Mouse (Mus musculus) Muller cell, postnatal 12 days (primary cell): ENCODE results near the gene Smad1.
A peak's percentile ranks its signal among the peaks of the same experiment; 100 is the strongest.

ENCODE experiments used
- DNase-seq: peaks from one replicate; pipeline ENCODE4 v3.0.0-alpha.2; 2015; ENCODE audit errors: inconsistent ontology term

The Smad1 gene

GRCm38 (mm10) chr8:79360774-79361527 lies 38.4 kb downstream of the Smad1 start:
- no peak for DNase-seq

DNA sequence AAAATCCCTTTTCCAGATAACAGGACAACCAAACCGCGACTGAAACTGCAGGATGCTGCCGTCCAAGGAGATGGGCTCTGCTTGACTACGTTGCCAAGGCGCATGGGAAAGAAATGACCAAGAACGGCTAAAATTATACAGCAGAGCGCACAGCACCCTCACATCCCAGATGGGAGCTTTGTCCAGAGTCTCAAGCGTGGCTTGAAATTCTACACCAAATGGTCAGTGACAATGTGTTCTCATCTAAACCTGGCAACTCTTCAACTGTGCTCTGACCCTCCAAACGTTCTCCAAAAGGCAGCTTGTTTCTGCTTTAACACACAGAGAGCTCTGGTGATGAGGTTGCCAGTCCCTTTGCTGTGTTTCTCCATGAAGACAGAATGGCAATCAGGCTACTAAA lies 39.0 kb downstream of the Smad1 start:
- DNase-seq: peak; percentile 61

- peak; percentile 60 for DNase-seq
Observed at GRCm38 (mm10) chr8:79355721-79356434, 43.4 kb downstream of the Smad1 start.

- DNase-seq: no peak
Observed at GRCm38 (mm10) chr8:79354009-79354408, 45.3 kb downstream of the Smad1 start.

DNA sequence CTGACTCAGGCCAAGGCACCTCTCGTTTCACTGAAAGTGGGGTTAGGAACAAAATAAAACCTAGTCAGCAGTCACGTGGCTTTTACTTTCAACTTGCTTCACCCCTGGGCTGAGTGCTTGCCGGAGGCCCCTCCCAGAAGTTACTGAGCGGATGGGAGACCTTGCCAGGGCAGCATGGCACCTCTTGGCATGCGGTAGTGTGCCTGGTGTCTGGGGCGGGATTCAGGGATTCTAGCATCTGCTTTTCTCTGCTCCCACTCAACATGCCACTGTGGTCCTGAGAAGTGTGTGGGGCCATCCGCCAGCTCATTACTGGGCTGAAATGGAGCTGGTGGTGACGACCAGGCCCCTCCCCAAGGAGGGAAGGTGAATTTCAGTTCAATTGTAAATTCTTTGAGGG lies 47.4 kb downstream of the Smad1 start:
- DNase-seq: peak; percentile 62

GRCm38 (mm10) chr8:79350805-79351204 lies 48.5 kb downstream of the Smad1 start:
- DNase-seq: peak; percentile 82

DNA sequence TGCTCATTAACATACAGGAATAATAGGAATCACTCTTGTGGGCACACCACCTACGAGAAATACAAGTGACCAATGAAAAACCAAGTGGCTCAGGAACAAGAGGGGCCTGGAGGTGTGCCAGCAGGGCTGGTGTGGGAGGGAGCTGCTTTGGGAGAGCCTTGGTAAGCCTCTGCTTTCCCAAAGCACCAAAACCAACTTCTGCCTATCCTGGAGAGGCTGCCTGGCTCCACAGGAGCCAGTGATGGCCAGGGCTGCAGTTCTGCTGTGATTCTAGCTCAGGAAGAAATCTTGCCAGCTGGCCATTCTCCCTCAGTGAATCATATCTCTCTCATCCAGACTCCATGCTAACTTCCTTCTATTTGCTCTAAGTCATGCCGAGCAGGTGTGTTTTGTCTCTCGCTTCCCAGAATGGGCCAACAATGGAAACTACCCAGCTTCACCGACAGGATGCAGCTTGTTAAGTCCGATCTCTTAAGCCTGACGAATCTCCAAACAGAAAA lies 49.2 kb downstream of the Smad1 start:
- peak; percentile 97 for DNase-seq

DNA sequence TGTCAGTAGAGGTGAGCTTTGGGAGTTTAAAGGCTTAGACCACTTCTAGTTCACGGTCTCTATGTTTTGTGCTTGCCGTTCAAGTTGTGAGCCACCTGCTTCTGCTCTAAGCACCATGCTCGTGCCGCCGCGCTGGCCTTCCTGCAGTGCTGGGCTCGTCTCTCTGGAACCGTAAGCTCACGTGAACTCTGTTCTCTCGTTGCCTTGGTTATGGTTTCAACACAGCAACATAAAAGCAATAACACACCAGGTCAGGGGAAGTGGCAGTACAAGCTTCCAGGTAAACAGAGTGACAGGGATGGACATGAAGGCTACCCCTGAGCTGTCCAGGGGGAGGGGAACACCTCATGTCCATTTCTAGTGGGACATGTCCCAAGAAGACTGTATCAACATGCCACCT lies 52.9 kb downstream of the Smad1 start:
- DNase-seq: no peak

- DNase-seq: no peak
Observed at GRCm38 (mm10) chr8:79345856-79346255, 53.5 kb downstream of the Smad1 start.

DNA sequence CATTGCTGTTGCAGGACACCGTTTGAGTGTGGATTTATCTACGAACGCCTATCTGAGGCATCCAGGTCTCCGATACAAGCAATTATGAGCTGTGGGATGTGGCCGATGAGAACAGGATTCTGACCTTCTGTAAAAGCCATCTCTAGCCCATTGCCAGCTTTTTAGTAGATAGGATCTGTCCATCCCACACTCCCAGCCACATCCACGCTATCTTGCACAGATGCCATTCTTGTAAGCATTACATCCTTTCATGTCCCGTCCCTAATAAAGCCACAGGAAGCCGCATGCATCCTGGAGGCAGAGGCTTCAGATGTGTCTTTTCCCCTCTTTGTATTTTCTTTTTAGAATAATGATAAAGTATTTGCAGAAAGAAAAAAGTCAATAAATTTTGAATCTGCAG lies 58.1 kb downstream of the Smad1 start:
- no peak for DNase-seq

DNA sequence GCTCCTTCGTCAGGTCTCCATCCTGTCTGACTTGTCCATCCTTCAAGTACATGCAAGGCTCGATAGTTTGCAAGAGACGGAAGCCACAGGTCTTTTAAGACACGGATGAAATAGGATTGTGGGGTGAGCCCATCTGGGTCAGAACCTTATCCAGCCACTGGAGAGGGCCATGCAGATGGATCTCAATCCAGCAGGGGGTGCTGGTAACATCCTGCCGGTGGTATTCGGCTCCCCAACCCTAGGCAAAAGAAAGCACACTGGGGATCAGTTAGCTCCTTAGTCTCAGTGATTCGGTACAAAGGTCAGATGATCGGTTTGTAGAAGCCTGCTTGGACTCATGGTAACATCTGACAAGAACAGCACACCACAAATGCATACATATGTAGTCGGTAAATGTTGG lies 59.8 kb downstream of the Smad1 start:
- no peak for DNase-seq

- no peak for DNase-seq
Observed at GRCm38 (mm10) chr8:79338619-79339018, 60.7 kb downstream of the Smad1 start.

DNA sequence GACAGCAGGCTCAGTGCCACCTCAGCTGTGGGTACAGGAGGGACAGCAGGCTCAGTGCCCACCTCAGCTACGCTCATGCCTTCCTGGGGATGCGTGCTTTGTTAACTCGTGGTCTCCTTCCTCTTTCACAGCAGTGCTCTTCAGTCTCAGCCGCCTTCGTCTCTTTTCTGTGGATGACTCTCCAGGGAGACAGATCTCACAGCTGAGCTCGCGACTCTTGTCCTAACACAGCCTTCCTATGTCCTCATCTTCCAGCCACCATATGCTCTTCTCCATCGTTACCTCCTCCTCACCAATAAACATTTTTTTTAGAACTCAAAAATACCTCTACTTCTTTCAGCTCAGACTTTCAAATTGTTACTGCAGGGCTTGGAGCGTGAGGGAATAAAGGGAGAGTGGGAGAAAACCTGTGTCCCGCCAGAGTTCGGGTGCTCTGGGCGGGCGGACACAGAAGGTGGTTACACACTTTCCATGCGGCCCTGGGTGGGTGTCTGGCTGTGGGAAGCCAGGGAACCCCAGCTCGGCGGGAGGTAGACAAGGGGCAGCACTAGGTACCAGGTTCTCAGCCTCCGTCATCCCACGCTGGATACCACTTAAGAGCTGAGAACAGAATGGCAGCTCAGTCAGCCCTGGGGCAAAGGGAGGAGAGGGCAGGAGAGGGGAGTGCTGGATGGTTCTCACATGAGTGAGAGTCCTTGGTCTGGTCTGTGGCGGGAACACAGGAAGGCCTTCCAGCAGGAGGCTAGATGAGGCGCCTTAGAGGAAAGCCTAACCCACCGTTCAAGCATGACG lies 67.0 kb downstream of the Smad1 start:
- no peak for DNase-seq

DNA sequence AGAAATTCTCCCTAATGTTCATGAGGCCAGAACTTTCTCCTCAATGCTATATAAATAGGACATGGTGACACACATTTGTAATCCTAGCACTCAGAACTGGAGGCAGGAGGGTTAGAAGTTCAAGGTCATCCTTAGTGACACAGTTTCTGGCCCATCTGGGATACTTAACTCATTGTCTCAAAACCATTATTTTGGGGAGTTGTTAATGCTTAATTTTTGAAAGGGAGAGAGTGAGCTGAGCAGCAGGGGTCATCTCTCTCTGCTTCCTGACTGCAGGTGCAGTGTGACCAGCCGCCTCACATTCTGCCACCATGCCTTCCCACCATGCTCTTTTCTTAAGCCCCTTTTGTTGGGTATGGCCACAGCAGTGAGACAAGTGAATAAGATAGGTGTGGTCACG lies 67.7 kb downstream of the Smad1 start:
- no peak for DNase-seq

- no peak for DNase-seq
Observed at GRCm38 (mm10) chr8:79331017-79331416, 68.3 kb downstream of the Smad1 start.

DNA sequence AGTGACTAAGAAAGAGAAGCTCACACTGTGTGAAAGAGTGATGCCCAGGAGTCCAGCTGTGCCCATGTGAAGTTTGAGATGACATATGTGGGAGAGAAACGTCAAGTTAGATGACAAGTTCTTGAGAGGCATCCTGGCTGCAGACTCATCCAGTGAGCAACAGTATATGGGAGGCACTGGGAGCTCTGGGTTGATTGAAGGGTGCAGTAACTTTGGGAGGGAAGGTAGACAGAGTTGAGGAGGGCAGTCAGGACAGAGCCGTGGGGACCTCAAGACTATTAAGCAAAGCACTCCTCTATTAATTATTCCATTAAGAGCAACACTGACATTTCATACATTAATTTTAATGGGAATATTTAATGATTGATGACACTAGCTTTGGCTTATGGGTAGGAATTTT lies 69.6 kb downstream of the Smad1 start:
- no peak for DNase-seq

DNA sequence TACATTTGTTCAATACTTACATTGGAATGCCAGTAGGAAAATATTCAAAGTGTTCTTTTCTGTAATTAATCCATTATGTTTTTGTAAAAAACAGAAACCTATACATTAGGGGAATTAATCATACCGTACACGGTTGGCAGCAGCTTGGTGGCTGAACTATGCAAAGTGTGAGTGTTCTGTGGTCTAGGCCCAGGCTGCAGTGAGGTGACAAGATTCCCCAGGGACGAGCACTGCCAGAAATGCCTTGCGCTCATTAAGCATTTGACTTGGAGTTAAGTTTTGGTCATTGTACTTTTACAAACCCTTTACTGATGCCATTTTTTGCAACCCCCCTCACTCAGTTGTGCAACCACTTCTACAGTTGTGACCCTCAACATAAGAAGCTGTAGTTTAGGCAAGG lies 70.1 kb downstream of the Smad1 start:
- DNase-seq: no peak

DNA sequence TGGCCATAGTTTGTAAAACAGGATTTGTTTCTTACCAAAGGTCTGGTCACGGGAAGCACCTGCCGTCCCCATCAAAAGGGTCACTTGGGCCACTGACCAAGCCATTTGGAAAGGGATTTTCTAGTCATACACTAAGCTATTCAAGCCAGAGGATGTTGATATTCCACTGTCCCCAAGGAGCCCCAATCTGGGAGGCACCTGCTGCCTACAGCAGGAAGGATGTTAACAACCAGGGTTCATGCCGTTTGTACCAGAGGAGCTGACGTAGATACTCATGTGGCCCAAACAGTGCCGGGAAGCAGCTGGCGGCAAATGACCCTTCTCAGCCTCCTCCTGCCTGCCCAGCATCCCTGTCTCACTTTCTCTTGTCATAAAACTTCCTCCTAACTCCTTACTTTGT lies 73.8 kb downstream of the Smad1 start:
- DNase-seq: no peak

DNA sequence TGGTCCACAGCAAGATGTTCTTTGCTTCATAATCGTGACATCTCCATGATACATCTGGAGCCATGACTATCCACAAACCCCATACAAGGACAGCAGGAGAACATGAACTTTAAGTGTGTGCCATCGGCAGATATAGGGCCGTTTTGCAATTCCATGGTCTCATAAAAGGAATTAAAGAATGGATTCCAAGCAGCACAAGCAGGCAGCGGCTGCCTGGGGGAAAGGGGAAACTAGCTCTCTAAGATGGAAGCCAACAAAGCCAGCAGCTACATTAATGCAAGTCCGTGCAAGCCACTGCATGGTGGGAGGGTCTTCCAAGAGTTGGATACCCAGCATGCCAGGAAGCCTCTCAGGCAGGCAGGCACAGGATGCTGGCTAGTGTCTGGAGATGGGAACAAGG lies 74.4 kb downstream of the Smad1 start:
- no peak for DNase-seq

- DNase-seq: no peak
Observed at GRCm38 (mm10) chr8:79324036-79324435, 75.3 kb downstream of the Smad1 start.

GRCm38 (mm10) chr8:79323121-79323520 lies 76.2 kb downstream of the Smad1 start:
- DNase-seq: no peak

DNA sequence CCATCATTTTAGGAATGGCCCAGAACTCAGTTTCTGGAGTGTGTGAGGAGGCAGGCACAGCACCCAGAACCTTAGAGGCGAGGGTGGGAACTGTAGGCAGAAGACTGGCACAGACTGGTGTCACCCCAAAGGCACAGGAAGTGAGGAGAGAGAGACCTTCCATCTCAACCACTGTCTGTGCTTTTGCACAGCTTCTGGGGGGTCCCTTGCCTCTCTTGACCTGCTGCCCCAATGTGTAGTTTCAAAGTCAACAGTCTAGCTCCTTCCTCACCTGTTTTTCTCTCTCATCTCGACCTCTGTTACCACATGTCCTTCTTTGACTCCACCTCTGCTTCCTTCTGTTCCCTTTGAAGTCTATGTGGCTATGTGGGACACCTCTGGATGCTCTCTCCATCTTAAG lies 88.5 kb downstream of the Smad1 start:
- no peak for DNase-seq
